Mouse (Mus musculus): ENCODE measurements around the gene Scgb1b12. TPM values are rescaled to one million over a fixed set of nuclear protein-coding genes. Genes with fewer than 3 reads are reported as not detected.
"Not testable (repeated sequence)": the region's sequence is repeated elsewhere in the genome, so short reads cannot be mapped to it uniquely, and the experiment has no call there.

Gene Scgb1b12
- polyA plus RNA-seq (2016; fragmentation: Nextera tagmentation; extraction: Ambion mirVana), result not detected in 2 replicates

GRCm38 (mm10) chr7:32333882-32334281 is at the start of gene Scgb1b12:
Gene Scgb1b12, plus strand, starts transcription at chr7:32334182.
- H3K4me1 ChIP-seq; H3K4me3 ChIP-seq; H3K27ac ChIP-seq (replicated peaks); H3K36me3 ChIP-seq; H3K27me3 ChIP-seq; ATAC-seq (ENCODE audit: low FRiP score, low read depth); H3K4me2 ChIP-seq (replicated peaks); H3K9me3 ChIP-seq; H3K9ac ChIP-seq (replicated peaks): not testable (repeated sequence)
- 84% methylated on average over 2 of the region's 3 CpGs for WGBS

- not testable (repeated sequence) for H3K4me3 ChIP-seq; H3K9ac ChIP-seq (replicated peaks); H3K27me3 ChIP-seq; H3K4me2 ChIP-seq (replicated peaks); H3K36me3 ChIP-seq; H3K4me1 ChIP-seq; ATAC-seq (ENCODE audit: low FRiP score, low read depth); H3K27ac ChIP-seq (replicated peaks); H3K9me3 ChIP-seq
- 79% methylated on average over 1 of the region's 1 CpGs for WGBS
Observed at GRCm38 (mm10) chr7:32327145-32327544, 6.8 kb upstream of the Scgb1b12 start, which contains the start of gene Scgb2b12. Gene Scgb2b12, minus strand, starts transcription at chr7:32327245.

Other genes starting within 250 kb of the Scgb1b12 start
- gene Scgb1b10, start 233.3 kb upstream of the Scgb1b12 start, polyA plus RNA-seq (2016; fragmentation: Nextera tagmentation; extraction: Ambion mirVana), result not detected in 2 replicates
- not detected in 2 replicates for gene Scgb2b11, start 123.0 kb upstream of the Scgb1b12 start, polyA plus RNA-seq (2016; fragmentation: Nextera tagmentation; extraction: Ambion mirVana)
- gene Scgb1b11, start 111.3 kb upstream of the Scgb1b12 start, polyA plus RNA-seq (2016; fragmentation: Nextera tagmentation; extraction: Ambion mirVana), result not detected in 2 replicates
- gene Scgb2b12, start 6.9 kb upstream of the Scgb1b12 start, polyA plus RNA-seq (2016; fragmentation: Nextera tagmentation; extraction: Ambion mirVana), result not detected in 2 replicates
- gene Scgb1b29, start 107.4 kb downstream of the Scgb1b12 start, polyA plus RNA-seq (2016; fragmentation: Nextera tagmentation; extraction: Ambion mirVana), result not detected in 2 replicates

Measured in midbrain, embryonic 12.5 days (tissue).